Mouse (Mus musculus) frontal cortex, adult 2 months (tissue): ENCODE measurements around the gene Tnfrsf26. TPM values are rescaled to one million over a fixed set of nuclear protein-coding genes. Genes with fewer than 3 reads are reported as not detected.

ENCODE experiments used
- DNase-seq, 2 experiments: peaks; one replicate each; pipeline ENCODE4 v3.0.0; 2022; ENCODE audit warnings: low spot score in 1 of 2; ENCODE audit errors: extremely low spot score in 1 of 2
- polyA plus RNA-seq: library from polyadenylated mRNA; depleted of rRNA; stranded (reverse); fragments of >200 nt; gene quantifications from 2 replicates; pipeline ENCODE4 v1.2.3, GENCODE M21; 2012; rRNA removed

Tnfrsf26 gene
- polyA plus RNA-seq, 1 experiment: 0.18 TPM

DNA sequence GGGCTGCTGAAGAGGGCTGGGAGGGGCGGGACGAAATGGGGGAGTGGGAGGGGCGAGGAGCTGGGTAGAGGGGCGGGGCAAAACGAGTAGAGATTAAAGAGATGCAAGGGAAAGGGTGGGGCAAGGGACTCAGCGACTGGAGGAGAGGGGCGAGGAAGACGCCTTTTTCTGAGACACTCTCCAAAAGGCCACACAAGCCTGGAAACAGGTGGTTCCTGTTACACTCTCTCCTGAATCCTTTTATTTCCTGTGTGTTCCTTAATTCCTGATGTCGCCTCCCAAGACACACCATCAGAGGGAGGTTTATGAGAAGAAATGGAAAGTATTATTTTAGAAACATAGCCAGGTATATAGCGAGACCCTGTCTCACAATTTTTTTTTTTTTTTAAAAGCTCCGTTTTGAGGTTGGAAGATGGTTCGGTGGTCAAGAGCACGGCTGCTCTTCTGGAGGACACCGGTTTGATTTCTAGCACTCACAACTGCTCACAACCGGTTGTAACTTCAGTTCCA is 28.2 kb downstream of the Tnfrsf26 start:
- no peak for DNase-seq

DNA sequence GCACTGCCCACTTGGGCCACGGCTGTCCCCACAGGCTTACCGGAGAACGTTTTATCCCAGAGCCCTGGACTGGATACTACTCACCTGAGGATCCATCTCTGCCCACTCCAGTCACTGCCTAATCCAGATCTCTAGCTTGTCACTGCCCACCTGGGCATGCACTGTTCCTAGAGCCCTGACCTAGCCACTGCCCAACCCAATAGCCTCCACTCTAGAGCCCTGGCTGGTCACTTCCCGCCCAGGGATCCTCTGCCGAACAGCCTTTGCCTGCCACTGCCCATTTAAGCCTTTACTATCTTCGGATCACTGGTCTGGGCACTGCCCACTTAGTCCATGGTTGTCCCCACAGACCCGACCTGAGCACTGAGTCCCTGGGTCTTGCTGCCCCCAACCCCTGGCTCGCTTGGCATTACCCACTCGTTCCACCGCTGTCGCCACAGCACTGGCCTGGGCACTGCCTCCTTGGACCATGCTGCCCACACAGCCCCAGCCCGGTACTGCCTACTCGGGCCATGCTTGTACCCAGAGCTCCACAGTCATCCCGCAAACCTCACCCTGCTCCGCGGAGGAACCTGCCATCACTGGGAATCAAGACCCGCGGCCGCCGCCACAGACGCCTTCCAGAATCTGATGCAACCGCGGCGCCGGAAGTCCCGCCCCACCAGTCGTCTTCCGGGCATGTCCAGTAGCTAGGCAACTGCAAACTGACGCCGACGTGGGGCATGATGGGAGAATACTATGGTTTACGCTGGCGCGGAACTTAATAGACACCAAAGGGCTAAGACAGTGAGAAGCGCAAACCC is 28.9 kb downstream of the Tnfrsf26 start, which contains the start of gene Cars:
Cars (minus strand) TSS at position 663 of the 803 bp plus-strand sequence.
- peak; percentile 87 to 96 for DNase-seq

- DNase-seq: no peak
These were observed 33.7 kb downstream of the Tnfrsf26 start for GRCm38 (mm10) chr7:143594865-143595264.

DNA sequence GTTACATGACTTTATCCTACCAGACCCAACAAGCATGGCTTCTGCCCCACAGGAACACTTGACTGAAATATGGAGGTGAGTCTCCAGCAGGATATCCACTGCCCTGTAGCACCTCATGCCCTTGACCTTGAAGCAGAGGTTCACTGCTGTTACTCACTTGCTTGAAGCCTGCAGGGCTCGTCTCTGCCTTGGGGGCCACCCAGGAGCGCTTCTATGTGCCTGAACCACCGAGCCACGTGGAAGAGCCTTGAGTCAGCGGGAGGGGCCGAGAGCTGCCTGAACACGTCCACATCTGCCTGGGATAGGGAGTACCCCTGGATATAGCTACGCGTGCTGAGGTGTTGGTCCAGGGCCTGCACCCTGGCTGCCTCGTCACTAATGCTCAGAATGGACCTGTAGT is 36.3 kb downstream of the Tnfrsf26 start:
- no peak for DNase-seq

DNA sequence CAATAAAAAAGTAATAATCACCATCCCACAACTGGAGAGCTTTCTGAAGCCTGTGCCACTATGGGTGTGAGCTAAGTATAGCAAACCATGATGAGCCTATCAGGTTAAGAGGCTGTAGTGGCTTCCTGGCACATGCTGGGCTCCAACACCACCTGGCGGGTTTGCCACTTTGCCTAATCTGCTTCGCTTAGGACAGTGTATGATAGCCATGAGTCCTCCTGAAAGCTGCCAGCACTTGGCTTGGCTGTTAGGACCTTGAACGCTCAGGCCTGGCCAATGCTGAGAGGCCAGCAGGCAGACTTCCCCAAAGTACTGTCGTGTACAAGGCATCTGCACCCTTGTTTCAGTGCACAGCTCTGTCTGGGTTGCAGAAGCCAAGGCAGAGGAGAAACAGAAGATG is 40.5 kb downstream of the Tnfrsf26 start:
- DNase-seq: no peak

DNA sequence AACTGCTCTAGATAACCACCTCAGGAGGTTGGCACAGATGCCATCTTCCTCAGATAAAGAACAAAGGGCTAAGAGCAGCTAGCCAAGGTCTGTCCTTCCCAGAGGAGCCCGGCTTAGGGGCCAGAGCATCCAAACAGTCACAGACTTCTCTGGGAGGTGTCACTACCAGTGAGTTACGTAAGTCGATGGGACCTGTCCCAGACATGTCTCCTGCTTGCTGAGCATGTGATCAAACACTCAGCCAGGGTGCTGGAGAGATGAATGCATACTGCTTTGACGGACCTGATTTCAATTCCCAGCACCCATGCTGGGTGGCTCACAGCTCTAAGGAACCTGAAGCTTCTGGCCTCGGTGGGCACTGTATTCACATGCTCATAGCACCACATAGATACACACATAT is 40.9 kb downstream of the Tnfrsf26 start:
- no peak for DNase-seq

DNA sequence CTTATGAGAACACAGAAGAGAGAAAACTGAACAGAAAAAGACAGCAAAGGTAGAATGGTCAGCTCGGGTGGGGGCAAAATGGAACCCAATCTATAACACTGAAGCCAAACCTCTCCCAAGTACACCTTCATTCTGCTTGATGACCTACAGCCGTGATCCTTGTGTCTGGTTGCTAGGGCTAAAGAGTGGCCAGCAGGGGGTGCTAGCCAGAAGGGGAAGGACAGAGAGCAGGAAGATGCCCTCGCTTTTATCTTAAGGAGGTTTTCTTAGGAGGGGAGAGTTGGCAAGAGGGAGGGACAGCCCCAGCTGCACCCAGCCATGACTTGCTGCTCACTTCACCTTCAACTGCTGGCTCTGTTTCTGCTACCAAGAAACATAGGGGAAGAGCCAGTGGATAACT is 44.6 kb downstream of the Tnfrsf26 start:
- DNase-seq: peak in 1 of 2 experiments; percentile 66

GRCm38 (mm10) chr7:143583025-143583424 is 45.5 kb downstream of the Tnfrsf26 start:
- DNase-seq: no peak

GRCm38 (mm10) chr7:143575751-143576150 is 52.8 kb downstream of the Tnfrsf26 start:
- no peak for DNase-seq

DNA sequence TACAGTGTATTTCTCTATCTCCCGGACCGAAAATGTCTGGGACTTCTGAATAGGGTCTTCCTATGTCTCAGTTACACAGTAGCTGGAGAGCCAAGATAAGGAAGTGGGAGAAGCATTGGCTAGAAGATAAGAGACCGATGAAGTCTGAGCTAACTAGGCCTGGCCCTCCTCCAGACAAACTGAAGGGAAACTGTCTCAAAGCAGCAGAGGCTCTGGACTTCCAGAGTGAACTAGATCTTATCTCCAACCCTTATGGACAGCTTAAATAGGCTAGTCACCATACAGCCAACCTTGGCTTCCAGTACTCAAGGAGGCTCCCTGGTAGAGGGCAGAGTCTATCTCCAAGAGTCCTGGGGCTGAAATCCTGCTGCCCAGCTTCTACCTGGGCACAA is 62.9 kb downstream of the Tnfrsf26 start:
- DNase-seq: no peak

- DNase-seq: no peak
These were observed 63.4 kb downstream of the Tnfrsf26 start for GRCm38 (mm10) chr7:143565015-143565647.

DNA sequence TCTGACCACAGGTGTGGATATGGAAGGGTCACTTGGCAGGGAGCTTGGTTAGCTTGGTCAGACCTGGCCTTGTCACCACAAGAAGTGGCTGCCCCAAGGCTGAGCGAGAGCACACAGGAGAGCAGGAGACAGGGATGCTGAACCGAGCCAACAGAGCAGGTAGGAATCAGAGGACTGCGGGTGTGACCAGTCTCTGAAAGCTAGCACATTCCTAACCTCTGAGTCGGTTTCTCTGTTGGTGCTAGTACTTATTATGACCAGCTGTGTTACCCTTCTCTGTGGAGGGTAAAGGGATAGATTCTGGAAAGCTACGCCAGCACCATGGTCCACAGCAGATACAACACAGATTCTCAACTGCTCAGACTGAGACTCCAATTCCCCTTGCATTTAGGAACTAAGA is 64.7 kb downstream of the Tnfrsf26 start:
- no peak for DNase-seq

Other genes starting within 250 kb of the Tnfrsf26 start
- 9.1 and 10.3 TPM in 2 replicates for gene Cdkn1c, start 167.7 kb downstream of the Tnfrsf26 start, polyA plus RNA-seq
- 0.74 and 1.1 TPM in 2 replicates for gene Slc22a18, start 155.0 kb downstream of the Tnfrsf26 start, polyA plus RNA-seq
- gene Phlda2, start 125.6 kb downstream of the Tnfrsf26 start, polyA plus RNA-seq: 0.86 and 1.3 TPM in 2 replicates
- 127 and 139 TPM in 2 replicates for gene Nap1l4, start 79.6 kb downstream of the Tnfrsf26 start, polyA plus RNA-seq
- 50.6 and 51.8 TPM in 2 replicates for gene Cars, start 28.6 kb downstream of the Tnfrsf26 start, polyA plus RNA-seq
- 4.1 and 4.6 TPM in 2 replicates for gene Tnfrsf22, start 20.9 kb upstream of the Tnfrsf26 start, polyA plus RNA-seq
- gene Tnfrsf23, start 57.1 kb upstream of the Tnfrsf26 start, polyA plus RNA-seq: 2.8 and 3.2 TPM in 2 replicates
- 36.2 and 37.1 TPM in 2 replicates for gene Osbpl5, start 128.3 kb upstream of the Tnfrsf26 start, polyA plus RNA-seq
- gene Mrgprg, start 138.3 kb upstream of the Tnfrsf26 start, polyA plus RNA-seq: 0.29 and 0.36 TPM in 2 replicates
- gene Mrgpre, start 155.8 kb upstream of the Tnfrsf26 start, polyA plus RNA-seq: 6.2 and 6.3 TPM in 2 replicates
- gene Nadsyn1, start 194.1 kb upstream of the Tnfrsf26 start, polyA plus RNA-seq: 7.1 and 7.9 TPM in 2 replicates
- 55.5 and 58.7 TPM in 2 replicates for gene Dhcr7, start 194.4 kb upstream of the Tnfrsf26 start, polyA plus RNA-seq
- not detected in 2 replicates for gene Gm498, start 238.1 kb upstream of the Tnfrsf26 start, polyA plus RNA-seq